Mouse (Mus musculus) ES-E14 (cell line): ENCODE measurements at regions not wholly inside any gene's neighbourhood (a gene's known extent, or its start where the extent isn't known, plus 50 kb on each side); places are given as distances from the start of the nearest gene placed in this dataset.

Experiments
- HCFC1 ChIP-seq: IDR thresholded peaks from 2 replicates; pipeline ENCODE4 v1.6.1; 2012; ENCODE audit warnings: low read length, inconsistent platforms, borderline replicate concordance; ENCODE audit not compliant: insufficient read depth
- MAFK ChIP-seq: IDR thresholded peaks from 2 replicates; pipeline ENCODE4 v1.6.1; 2014; ENCODE audit warnings: mild to moderate bottlenecking, low read depth, low read length, inconsistent platforms; ENCODE audit not compliant: insufficient read depth

DNA sequence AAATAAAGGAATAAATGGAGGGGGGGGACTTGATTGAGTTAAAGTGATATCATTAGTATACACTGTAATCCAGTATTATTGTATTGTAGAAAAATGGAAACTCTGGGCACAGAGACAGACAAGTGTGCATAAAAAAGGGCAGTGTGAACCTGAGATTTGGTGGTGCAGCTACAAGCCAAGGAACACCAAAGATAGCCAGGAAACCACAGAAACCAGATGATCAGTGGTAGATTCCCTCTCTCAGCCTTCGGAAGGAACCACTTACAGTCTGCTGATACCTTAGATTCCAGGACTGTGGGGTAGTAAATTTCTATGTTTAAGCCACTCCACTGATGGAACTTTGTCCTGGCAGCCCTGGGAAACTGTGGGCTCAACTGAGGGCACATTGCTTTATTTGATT lies 97.1 kb downstream of the Phlda1 start:
- TF ChIP-seq HCFC1 (no peak), MAFK (no peak)
